Mouse (Mus musculus) hindbrain, embryonic 12.5 days (tissue): ENCODE results near the gene Slc9a3r1. TPM values are rescaled to one million over a fixed set of nuclear protein-coding genes. Genes with fewer than 3 reads are reported as not detected.

Experiments used
- ATAC-seq: fragments of 200-750 bp; cut with Nextera tagmentation; 2 replicates; pipeline ENCODE4 v1.8.0; 2017; ENCODE audit warnings: moderate TSS enrichment; ENCODE audit not compliant: low FRiP score
- H3K27ac ChIP-seq: fragments of 300-500 bp; sonication (generic); 2 replicates; pipeline ENCODE4 v1.5.1; 2016; ENCODE audit warnings: mild to moderate bottlenecking
- H3K27me3 ChIP-seq: fragments of 300-500 bp; sonication (generic); 2 replicates; pipeline ENCODE4 v1.6.1; 2016; ENCODE audit warnings: mild to moderate bottlenecking
- H3K36me3 ChIP-seq: fragments of 300-500 bp; sonication (generic); 2 replicates; pipeline ENCODE4 v1.6.1; 2016; ENCODE audit warnings: mild to moderate bottlenecking
- H3K4me1 ChIP-seq: fragments of 300-500 bp; sonication (generic); 2 replicates; pipeline ENCODE4 v1.6.1; 2016
- H3K4me2 ChIP-seq: fragments of 300-500 bp; sonication (generic); replicated peaks from 2 replicates; pipeline ENCODE4 v1.6.1; 2016; ENCODE audit warnings: mild to moderate bottlenecking
- H3K4me3 ChIP-seq: fragments of 300-500 bp; sonication (generic); 2 replicates; pipeline ENCODE4 v1.5.1; 2016; ENCODE audit warnings: mild to moderate bottlenecking
- H3K9ac ChIP-seq: fragments of 300-500 bp; sonication (generic); 2 replicates; pipeline ENCODE4 v1.6.1; 2016; ENCODE audit warnings: mild to moderate bottlenecking, moderate library complexity
- H3K9me3 ChIP-seq: fragments of 300-500 bp; sonication (generic); replicated peaks from 2 replicates; pipeline ENCODE4 v1.6.1; 2016; ENCODE audit warnings: mild to moderate bottlenecking
- WGBS: fragments of 180-500 bp; shearing (Covaris S2); methylation state at CpG from one replicate; pipeline ENCODE4 v1.1.7; 2016; 5-methylcytosine and 5-hydroxymethylcytosine counted together
- polyA plus RNA-seq: library from polyadenylated mRNA; unstranded; fragments of >200 nt; fragmentation: Nextera tagmentation; extraction: Ambion mirVana; gene quantifications from 2 replicates; pipeline ENCODE4 v1.2.1, GENCODE M21; 2016

Gene Slc9a3r1
- polyA plus RNA-seq, 1 experiment from 2014 or later: 42.3 TPM

- H3K27ac ChIP-seq: no peak overlapping the region
- H3K9me3 ChIP-seq: no peaks in the 10 kb centered on the region
- no peak overlapping the region for H3K9ac ChIP-seq
- H3K4me1 ChIP-seq: peaks cover 34% of the 10 kb centered on the region
- no peak overlapping the region for H3K4me3 ChIP-seq
- no peak overlapping the region for H3K4me2 ChIP-seq
- no peak for ATAC-seq
- H3K36me3 ChIP-seq: no peaks in the 10 kb centered on the region
- peaks cover 55% of the 10 kb centered on the region for H3K27me3 ChIP-seq
- WGBS: 72% methylated on average over 9 of the region's 9 CpGs
These were observed 10.1 kb upstream of the Slc9a3r1 start for GRCm38 (mm10) chr11:115153088-115153487.

GRCm38 (mm10) chr11:115153699-115154292 lies 9.3 kb upstream of the Slc9a3r1 start:
- no peak overlapping the region for H3K27ac ChIP-seq
- H3K4me2 ChIP-seq: peak overlapping the region; percentile 45
- no peaks in the 10 kb centered on the region for H3K36me3 ChIP-seq
- no peak overlapping the region; the same call in 1 of the 2 replicates for H3K9ac ChIP-seq
- peak; percentile 60 for ATAC-seq
- no peaks in the 10 kb centered on the region for H3K9me3 ChIP-seq
- peaks cover 59% of the 10 kb centered on the region for H3K27me3 ChIP-seq
- under 1% methylated on average over 33 of the region's 35 CpGs for WGBS
- peak overlapping the region; percentile 22 for H3K4me3 ChIP-seq
- peaks cover 36% of the 10 kb centered on the region for H3K4me1 ChIP-seq

- 12% methylated on average over 5 of the region's 5 CpGs for WGBS
- no peak overlapping the region for H3K27ac ChIP-seq
- H3K4me3 ChIP-seq: no peak overlapping the region
- no peak for ATAC-seq
- H3K9me3 ChIP-seq: no peaks in the 10 kb centered on the region
- H3K9ac ChIP-seq: no peak overlapping the region
- peaks cover 36% of the 10 kb centered on the region for H3K4me1 ChIP-seq
- peaks cover 59% of the 10 kb centered on the region for H3K27me3 ChIP-seq
- no peak overlapping the region for H3K4me2 ChIP-seq
- no peaks in the 10 kb centered on the region for H3K36me3 ChIP-seq
These were observed 8.0 kb upstream of the Slc9a3r1 start for GRCm38 (mm10) chr11:115155053-115155634.

GRCm38 (mm10) chr11:115157933-115158719 lies 5.0 kb upstream of the Slc9a3r1 start:
- no peak for ATAC-seq
- no peak overlapping the region for H3K4me3 ChIP-seq
- no peaks in the 10 kb centered on the region for H3K36me3 ChIP-seq
- H3K27me3 ChIP-seq: peaks cover 73% of the 10 kb centered on the region
- no peaks in the 10 kb centered on the region for H3K9me3 ChIP-seq
- H3K9ac ChIP-seq: peak overlapping the region; percentile 8; the same call in 1 of the 2 replicates
- peak overlapping the region; percentile 15; the same call in 1 of the 2 replicates for H3K4me2 ChIP-seq
- WGBS: 32% methylated on average over 12 of the region's 12 CpGs
- H3K4me1 ChIP-seq: peaks cover 30% of the 10 kb centered on the region
- no peak overlapping the region for H3K27ac ChIP-seq

GRCm38 (mm10) chr11:115160016-115160797 lies 2.9 kb upstream of the Slc9a3r1 start:
- H3K4me2 ChIP-seq: no peak overlapping the region
- no peaks in the 10 kb centered on the region for H3K36me3 ChIP-seq
- 53% methylated on average over 11 of the region's 11 CpGs for WGBS
- H3K9ac ChIP-seq: no peak overlapping the region
- H3K4me1 ChIP-seq: peaks cover 36% of the 10 kb centered on the region
- ATAC-seq: no peak
- no peaks in the 10 kb centered on the region for H3K9me3 ChIP-seq
- peaks cover 71% of the 10 kb centered on the region for H3K27me3 ChIP-seq
- no peak overlapping the region for H3K27ac ChIP-seq
- no peak overlapping the region for H3K4me3 ChIP-seq

- no peaks in the 10 kb centered on the region for H3K9me3 ChIP-seq
- H3K4me1 ChIP-seq: peaks cover 36% of the 10 kb centered on the region
- H3K27ac ChIP-seq: no peak overlapping the region
- H3K36me3 ChIP-seq: no peaks in the 10 kb centered on the region
- 28% methylated on average over 10 of the region's 10 CpGs for WGBS
- no peak overlapping the region for H3K4me2 ChIP-seq
- H3K9ac ChIP-seq: no peak overlapping the region
- H3K4me3 ChIP-seq: no peak overlapping the region
- ATAC-seq: no peak
- peaks cover 71% of the 10 kb centered on the region for H3K27me3 ChIP-seq
These were observed 2.1 kb upstream of the Slc9a3r1 start for GRCm38 (mm10) chr11:115160883-115161577.

GRCm38 (mm10) chr11:115161578-115162204 lies 1.4 kb upstream of the Slc9a3r1 start:
- Histone ChIP-seq H3K4me1 (peaks cover 36% of the 10 kb centered on the region), H3K27me3 (peaks cover 68% of the 10 kb centered on the region), H3K9me3 (no peaks in the 10 kb centered on the region), H3K36me3 (no peaks in the 10 kb centered on the region), H3K4me3 (no peak overlapping the region), H3K27ac (no peak overlapping the region), H3K9ac (no peak overlapping the region), H3K4me2 (no peak overlapping the region)
- no peak for ATAC-seq
- 65% methylated on average over 9 of the region's 9 CpGs for WGBS

- no peak overlapping the region for H3K9ac ChIP-seq
- no peak overlapping the region for H3K27ac ChIP-seq
- peaks cover 65% of the 10 kb centered on the region for H3K27me3 ChIP-seq
- 0 out of 2 replicates have a peak overlapping the region, but pooled peaks have one; percentile 46 for H3K4me3 ChIP-seq
- H3K9me3 ChIP-seq: no peaks in the 10 kb centered on the region
- ATAC-seq: no peak
- WGBS: 22% methylated on average over 9 of the region's 9 CpGs
- peak overlapping the region; percentile 61 for H3K4me2 ChIP-seq
- peaks cover 36% of the 10 kb centered on the region for H3K4me1 ChIP-seq
- no peaks in the 10 kb centered on the region for H3K36me3 ChIP-seq
These were observed 938 bp upstream of the Slc9a3r1 start for GRCm38 (mm10) chr11:115162205-115162601.

GRCm38 (mm10) chr11:115163568-115164150 lies 518 bp downstream of the Slc9a3r1 start:
- H3K9ac ChIP-seq: peak overlapping the region; percentile 54
- H3K9me3 ChIP-seq: no peaks in the 10 kb centered on the region
- H3K36me3 ChIP-seq: no peaks in the 10 kb centered on the region
- ATAC-seq: peak; percentile 36
- H3K27me3 ChIP-seq: peaks cover 53% of the 10 kb centered on the region
- peaks cover 27% of the 10 kb centered on the region for H3K4me1 ChIP-seq
- under 1% methylated on average over 47 of the region's 47 CpGs for WGBS
- peak overlapping the region; percentile 46 for H3K4me3 ChIP-seq
- no peak overlapping the region for H3K27ac ChIP-seq
- H3K4me2 ChIP-seq: peak overlapping the region; percentile 61

GRCm38 (mm10) chr11:115164341-115164975 lies 1.3 kb downstream of the Slc9a3r1 start:
- Histone ChIP-seq H3K36me3 (no peaks in the 10 kb centered on the region), H3K4me3 (peak overlapping the region; percentile 46), H3K27me3 (peaks cover 53% of the 10 kb centered on the region), H3K9me3 (no peaks in the 10 kb centered on the region), H3K4me2 (peak overlapping the region; percentile 61), H3K27ac (no peak overlapping the region), H3K9ac (peak overlapping the region; percentile 54), H3K4me1 (peaks cover 27% of the 10 kb centered on the region)
- no peak for ATAC-seq
- WGBS: under 1% methylated on average over 13 of the region's 14 CpGs
